Mouse (Mus musculus): Measurements from ENCODE around the gene Brsk1.

GRCm38 (mm10) chr7:4742482-4742819, 52.0 kb downstream of the Brsk1 start:
- TF ChIP-seq POLR2A (IDR thresholded peaks at IDR 0.05; ENCODE audit: control insufficient read depth, low read depth, low read length) (no peak), CTCF (IDR thresholded peaks at IDR 0.05; ENCODE audit: control insufficient read depth, insufficient read depth, insufficient replicate concordance, low read depth, low read length) (no peak)
